Mouse (Mus musculus) limb, embryonic 15.5 days (tissue): Measurements from ENCODE around the gene Abcc4. TPM values are rescaled to one million over a fixed set of nuclear protein-coding genes. Genes with fewer than 3 reads are reported as not detected.

ENCODE experiments used
- microRNA-seq: library from miRNA; unstranded; fragments of <30 nt; microRNA quantifications from one replicate; pipeline ENCODE4, GENCODE M21; 2016
- polyA plus RNA-seq: library from polyadenylated mRNA; unstranded; fragments of >200 nt; fragmentation: Nextera tagmentation; extraction: Ambion mirVana; gene quantifications from 2 replicates; pipeline ENCODE4 v1.2.1, GENCODE M21; 2015

The Abcc4 gene
- polyA plus RNA-seq, 1 experiment from 2014 or later: 1.4 TPM

Small RNA genes lying within 50 kb of the gene (microRNA-seq; reads per million reads assigned to microRNA genes)
- not detected for gene Mir6391

Other genes starting within 250 kb of the Abcc4 start
- 1.4 and 2.3 TPM in 2 replicates for gene Cldn10, start 81.7 kb upstream of the Abcc4 start, polyA plus RNA-seq
- 13.2 and 19.1 TPM in 2 replicates for gene Dzip1, start 219.2 kb upstream of the Abcc4 start, polyA plus RNA-seq
- gene Dnajc3, start 231.8 kb upstream of the Abcc4 start, polyA plus RNA-seq: 44.1 and 47.7 TPM in 2 replicates